ENCODE assay signal across 8 mouse cellular contexts in genomic region chr10:91180301-91180700, GRCm38 (mm10). TPM values are rescaled to one million over a fixed set of nuclear protein-coding genes. Genes with fewer than 3 reads are reported as not detected.
DNase-seq lines count a peak whose midpoint lies in the region; ATAC-seq and TF ChIP-seq lines count a peak whose summit lies in the region.

No protein-coding gene starts in this region.

- TF ChIP-seq POLR2A in myocyte (IDR thresholded peaks at IDR 0.05; ENCODE audit: insufficient read length, low read depth) = peak; percentile 38

- H3K9ac ChIP-seq in lung, embryonic 15.5 days = peak overlapping the region; percentile 49
- peak overlapping the region; percentile 74 for H3K9ac ChIP-seq in intestine, embryonic 14.5 days (ENCODE audit: low read length)

- no peak for ATAC-seq in lung, embryonic 15.5 days (ENCODE audit: borderline replicate concordance, extremely low read depth, low FRiP score, low TSS enrichment)
- ATAC-seq in intestine, embryonic 14.5 days (replicated peaks; ENCODE audit: low FRiP score, low TSS enrichment, low read depth) = no peak

- H3K36me3 ChIP-seq in lung, embryonic 15.5 days = no peaks in the 10 kb centered on the region
- H3K36me3 ChIP-seq in intestine, embryonic 14.5 days (ENCODE audit: control insufficient read depth, insufficient read depth, low read length) = no peaks in the 10 kb centered on the region
- no peaks in the 10 kb centered on the region for H3K36me3 ChIP-seq in myocyte (ENCODE audit: control insufficient read depth, insufficient read depth)

- 18% methylated on average over 7 of the region's 7 CpGs for WGBS in lung, embryonic 15.5 days
- WGBS in intestine, embryonic 14.5 days = 27% methylated on average over 7 of the region's 7 CpGs

- peak overlapping the region; percentile 62 for H3K4me2 ChIP-seq in lung, embryonic 15.5 days
- H3K4me2 ChIP-seq in intestine, embryonic 14.5 days (ENCODE audit: low read length) = peak overlapping the region; percentile 70
- H3K4me2 ChIP-seq in myocyte (ENCODE audit: low read depth) = peak overlapping the region; percentile 89

- H3K4me3 ChIP-seq in lung, embryonic 15.5 days = peak overlapping the region; percentile 48
- peak overlapping the region; percentile 53 for H3K4me3 ChIP-seq in intestine, embryonic 14.5 days (ENCODE audit: low read depth, low read length)
- peak overlapping the region; percentile 64 for H3K4me3 ChIP-seq in myocyte

- H3K9me3 ChIP-seq in lung, embryonic 15.5 days = no peaks in the 10 kb centered on the region
- no peaks in the 10 kb centered on the region for H3K9me3 ChIP-seq in intestine, embryonic 14.5 days (ENCODE audit: control insufficient read depth, low read length)

- H3K79me2 ChIP-seq in myocyte (ENCODE audit: control insufficient read depth, insufficient read depth) = no peaks in the 10 kb centered on the region

- no peak for DNase-seq in lung, postnatal 10 days
- DNase-seq in embryo, embryonic 10.5 days (ENCODE audit: low spot score) = peak; percentile 68
- DNase-seq in intestine, embryonic 14.5 days (ENCODE audit: low spot score) = peak; percentile 66
- no peak for DNase-seq in cerebellum, adult 11 months
- DNase-seq in gastrocnemius, postnatal 10 days = no peak
- no peak for DNase-seq in layer of hippocampus, postnatal 36 days

- no peak overlapping the region for H3ac ChIP-seq in myocyte (ENCODE audit: control insufficient read depth, insufficient read length)

- peaks cover 27% of the 10 kb centered on the region for H3K4me1 ChIP-seq in lung, embryonic 15.5 days
- H3K4me1 ChIP-seq in intestine, embryonic 14.5 days (replicated peaks; ENCODE audit: control insufficient read depth, insufficient read depth, low read length) = peaks cover 25% of the 10 kb centered on the region

- H3K27me3 ChIP-seq in lung, embryonic 15.5 days = no peaks in the 10 kb centered on the region
- H3K27me3 ChIP-seq in intestine, embryonic 14.5 days (replicated peaks; ENCODE audit: control insufficient read depth, insufficient read depth, low read length) = no peaks in the 10 kb centered on the region
- H3K27me3 ChIP-seq in myocyte (ENCODE audit: control insufficient read depth, insufficient read depth, insufficient read length) = no peaks in the 10 kb centered on the region

- H3K27ac ChIP-seq in lung, embryonic 15.5 days = peak overlapping the region; percentile 100
- H3K27ac ChIP-seq in intestine, embryonic 14.5 days (ENCODE audit: low read depth) = peak overlapping the region; percentile 99

TF ChIP-seq in myocyte, 11 proteins besides CTCF, POLR2A, EP300 and RAD21:
- no peak for TF ChIP-seq SRF (IDR thresholded peaks at IDR 0.05; ENCODE audit: control insufficient read depth, insufficient read length, low read depth)
- no peak for TF ChIP-seq TCF12 (IDR thresholded peaks at IDR 0.05; ENCODE audit: insufficient read depth, poor library complexity, severe bottlenecking)
- no peak for TF ChIP-seq MYOD1 (IDR thresholded peaks at IDR 0.05; ENCODE audit: control insufficient read depth in 1 of 3, insufficient read length in 2 of 3, low read depth in 2 of 3)
- no peak for TF ChIP-seq E2F4 (IDR thresholded peaks at IDR 0.05; ENCODE audit: insufficient read depth)
- TF ChIP-seq TCF3 (IDR thresholded peaks at IDR 0.05; ENCODE audit: insufficient read length, low read depth) = no peak
- no peak for TF ChIP-seq MAX (IDR thresholded peaks at IDR 0.05; ENCODE audit: low read depth)
- no peak for TF ChIP-seq POLR2AphosphoS2 (IDR thresholded peaks at IDR 0.05; ENCODE audit: insufficient read length, low read depth)
- no peak for TF ChIP-seq USF1 (IDR thresholded peaks at IDR 0.05; ENCODE audit: low read depth)
- no peak for TF ChIP-seq MYOG (IDR thresholded peaks at IDR 0.05; ENCODE audit: control insufficient read depth in 1 of 3, insufficient read depth in 1 of 3, insufficient read length in 2 of 3, low read depth in 2 of 3)
- TF ChIP-seq REST (IDR thresholded peaks at IDR 0.05; ENCODE audit: insufficient read depth, insufficient read length) = no peak
- TF ChIP-seq CEBPB (IDR thresholded peaks at IDR 0.05; ENCODE audit: insufficient read depth, poor library complexity, severe bottlenecking) = no peak

RNA-seq across cellular contexts. Expression of gene Tmpo, which starts 0.8 kb away (rescaled TPM):
- 263 and 267 TPM in 2 replicates for polyA plus RNA-seq in lung, embryonic 15.5 days (2015; fragmentation: Nextera tagmentation; extraction: Ambion mirVana)
- polyA plus RNA-seq in intestine, embryonic 14.5 days (2014; fragmentation: Nextera tagmentation; extraction: Ambion mirVana) = 219 TPM in 2 replicates
- 55.6 TPM for polyA plus RNA-seq in myocyte (2012; fragmentation: generic; extraction: Trizol)
- 100 to 1,000 TPM in 1 of 2 experiments, 10 to 100 TPM in 1; 84.2 to 106 TPM for total RNA-seq in gastrocnemius, postnatal 10 days (2021)
- 10 to 100 TPM; 38.8 to 41.2 TPM for total RNA-seq in layer of hippocampus, postnatal 36 days (2021)

RNA-seq across cellular contexts. Expression of gene Slc25a3, which starts 56.4 kb away (rescaled TPM):
- polyA plus RNA-seq in lung, embryonic 15.5 days (2015; fragmentation: Nextera tagmentation; extraction: Ambion mirVana) = 417 and 419 TPM in 2 replicates
- polyA plus RNA-seq in intestine, embryonic 14.5 days (2014; fragmentation: Nextera tagmentation; extraction: Ambion mirVana) = 555 and 608 TPM in 2 replicates
- polyA plus RNA-seq in myocyte (2012; fragmentation: generic; extraction: Trizol) = 846 TPM
- 100 to 1,000 TPM; 776 to 917 TPM for total RNA-seq in gastrocnemius, postnatal 10 days (2021)
- total RNA-seq in layer of hippocampus, postnatal 36 days (2021) = 100 to 1,000 TPM; 499 to 538 TPM

Comparison
In these comparisons a context has a peak if more than half of its experiments do, and no peak if none do; other contexts are left out.
1. DNase-seq: peak in embryo, embryonic 10.5 days (single experiment) and intestine, embryonic 14.5 days (single experiment); none in lung, postnatal 10 days (single experiment), cerebellum, adult 11 months (single experiment), gastrocnemius, postnatal 10 days (single experiment) and layer of hippocampus, postnatal 36 days (0 of 2).
2. Peak in every context shown above with its lines, with median percentiles within 50 percentile points of each other: H3K4me2 ChIP-seq and H3K4me3 ChIP-seq.